Mouse (Mus musculus) midbrain, embryonic 15.5 days (tissue): ENCODE results near the gene Cmtm8. TPM values are rescaled to one million over a fixed set of nuclear protein-coding genes. Genes with fewer than 3 reads are reported as not detected.
A peak's percentile ranks its signal among the peaks of the same experiment; 100 is the strongest.

Experiments used
- ATAC-seq: fragments of 200-750 bp; cut with Nextera tagmentation; replicated peaks from 2 replicates; pipeline ENCODE4 v1.8.0; 2017; ENCODE audit warnings: moderate TSS enrichment
- H3K27ac ChIP-seq: fragments of 300-500 bp; sonication (generic); 2 replicates; pipeline ENCODE4 v1.5.1; 2015; ENCODE audit warnings: mild to moderate bottlenecking, inconsistent platforms
- H3K27me3 ChIP-seq: fragments of 300-500 bp; sonication (generic); replicated peaks from 2 replicates; pipeline ENCODE4 v1.6.1; 2015; ENCODE audit warnings: inconsistent platforms
- H3K36me3 ChIP-seq: fragments of 300-500 bp; sonication (generic); replicated peaks from 2 replicates; pipeline ENCODE4 v1.6.1; 2015; ENCODE audit warnings: inconsistent platforms
- H3K4me1 ChIP-seq: fragments of 300-500 bp; sonication (generic); 2 replicates; pipeline ENCODE4 v1.6.1; 2015; ENCODE audit warnings: inconsistent platforms
- H3K4me2 ChIP-seq: fragments of 300-500 bp; sonication (generic); 2 replicates; pipeline ENCODE4 v1.6.1; 2015; ENCODE audit warnings: inconsistent platforms, mild to moderate bottlenecking, moderate library complexity
- H3K4me3 ChIP-seq: fragments of 300-500 bp; sonication (generic); 2 replicates; pipeline ENCODE4 v1.5.1; 2015; ENCODE audit warnings: mild to moderate bottlenecking, inconsistent platforms
- H3K9ac ChIP-seq: fragments of 300-500 bp; sonication (generic); 2 replicates; pipeline ENCODE4 v1.6.1; 2015; ENCODE audit warnings: mild to moderate bottlenecking, inconsistent platforms
- H3K9me3 ChIP-seq: fragments of 300-500 bp; sonication (generic); 2 replicates; pipeline ENCODE4 v1.6.1; 2016; ENCODE audit warnings: inconsistent platforms
- WGBS: fragments of 180-500 bp; shearing (Covaris S2); methylation state at CpG from one replicate; pipeline ENCODE4 v1.1.7; 2015; ENCODE audit warnings: mixed read lengths; 5-methylcytosine and 5-hydroxymethylcytosine counted together
- polyA plus RNA-seq: library from polyadenylated mRNA; unstranded; fragments of >200 nt; fragmentation: Nextera tagmentation; extraction: Ambion mirVana; gene quantifications from 2 replicates; pipeline ENCODE4 v1.2.1, GENCODE M21; 2015

Gene Cmtm8
- 7.3 and 7.5 TPM in 2 replicates for polyA plus RNA-seq

GRCm38 (mm10) chr9:114844017-114844662 lies at the start of gene Cmtm8:
Cmtm8 (minus strand) TSS chr9:114844156.
- H3K27ac ChIP-seq = no peak within 1 kb of the TSS
- peak within 1 kb of the TSS; percentile 36 for H3K9ac ChIP-seq
- H3K27me3 ChIP-seq = peaks cover 34% of the 10 kb centered on the region
- H3K4me1 ChIP-seq = peaks cover 16% of the 10 kb centered on the region
- H3K36me3 ChIP-seq = no peaks in the 10 kb centered on the region
- no peaks in the 10 kb centered on the region for H3K9me3 ChIP-seq
- peak within 1 kb of the TSS; percentile 60 for H3K4me3 ChIP-seq
- ATAC-seq = peak; percentile 77
- under 1% methylated on average over 42 of the region's 43 CpGs for whole genome bisulfite sequencing
- H3K4me2 ChIP-seq = peak within 1 kb of the TSS; percentile 99

DNA sequence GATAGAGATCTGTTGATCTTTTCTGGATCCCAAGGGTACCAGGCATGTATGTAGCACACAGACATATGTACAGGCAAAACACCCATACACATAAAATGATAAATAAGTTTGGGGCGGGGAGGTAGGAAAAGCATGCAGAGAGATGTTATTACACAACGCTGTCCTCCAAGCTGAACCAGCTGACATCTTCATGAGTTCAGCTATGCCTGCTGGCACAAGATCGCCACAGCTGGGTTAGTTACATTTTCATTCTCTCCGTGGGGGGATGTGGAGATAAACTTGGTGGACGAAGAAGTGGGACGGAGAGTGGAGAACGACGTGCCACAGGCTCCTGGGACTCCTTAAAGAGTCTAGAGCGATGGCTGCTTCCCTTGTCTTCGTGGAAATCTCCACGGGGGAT lies 49.0 kb upstream of the Cmtm8 start:
- Histone ChIP-seq H3K9me3 (no peaks in the 10 kb centered on the region), H3K27ac (no peak overlapping the region), H3K4me3 (no peak overlapping the region), H3K27me3 (no peaks in the 10 kb centered on the region), H3K4me1 (no peaks in the 10 kb centered on the region), H3K9ac (no peak overlapping the region), H3K36me3 (no peaks in the 10 kb centered on the region), H3K4me2 (no peak overlapping the region)
- 90% methylated on average over 11 of the region's 11 CpGs for WGBS
- no peak for ATAC-seq

DNA sequence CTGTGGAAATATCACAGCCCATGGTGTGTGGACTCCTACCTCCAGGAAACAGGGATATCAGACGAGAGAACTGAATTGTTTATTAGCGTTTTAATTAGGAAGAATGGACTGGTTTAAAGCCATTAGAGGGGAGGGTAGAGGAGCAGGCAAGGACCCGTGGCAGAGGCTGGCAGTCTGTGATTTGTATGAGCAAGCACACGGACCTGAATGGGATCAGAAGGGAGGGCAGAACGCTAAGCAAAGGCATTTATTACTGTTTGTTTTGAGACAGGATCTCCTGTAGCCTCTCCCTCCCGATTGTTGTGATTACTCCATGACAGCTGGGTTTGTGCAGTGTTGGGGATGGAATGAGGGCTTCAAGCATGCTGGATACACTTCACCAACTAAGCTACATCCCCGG lies 46.4 kb upstream of the Cmtm8 start:
- no peak overlapping the region for H3K27ac ChIP-seq
- no peak for ATAC-seq
- no peak overlapping the region for H3K9ac ChIP-seq
- no peaks in the 10 kb centered on the region for H3K27me3 ChIP-seq
- no peak overlapping the region for H3K4me3 ChIP-seq
- H3K4me1 ChIP-seq = no peaks in the 10 kb centered on the region
- no peak overlapping the region for H3K4me2 ChIP-seq
- H3K36me3 ChIP-seq = no peaks in the 10 kb centered on the region
- no peaks in the 10 kb centered on the region for H3K9me3 ChIP-seq
- WGBS = 52% methylated on average over 7 of the region's 7 CpGs

DNA sequence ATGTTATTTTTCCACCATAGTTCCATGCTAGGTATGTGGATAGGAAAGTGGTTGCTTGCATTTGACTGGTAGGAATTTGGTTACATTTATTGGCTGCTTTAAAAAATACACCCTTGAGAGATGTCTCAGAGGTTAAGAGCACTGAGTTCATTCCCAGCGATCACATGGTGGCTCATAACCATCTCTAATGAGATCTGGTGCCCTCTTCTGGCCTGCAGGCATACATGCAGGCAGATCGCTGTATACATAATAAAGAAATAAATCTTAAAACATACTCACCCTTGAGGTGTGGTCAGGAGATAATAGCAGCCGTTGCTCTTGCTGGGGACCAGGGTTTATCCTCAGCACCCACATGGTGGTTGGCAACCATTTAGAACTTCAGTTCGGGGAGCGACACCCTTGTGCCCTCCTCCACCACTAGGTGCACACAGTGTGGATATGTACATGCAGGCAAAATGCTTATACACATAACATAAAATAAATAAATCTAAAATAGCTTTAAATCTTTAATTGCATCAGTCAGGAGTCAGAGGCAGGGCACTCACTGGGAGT lies 45.0 kb upstream of the Cmtm8 start:
- ATAC-seq = no peak
- WGBS = 88% methylated on average over 5 of the region's 5 CpGs
- Histone ChIP-seq H3K9me3 (no peaks in the 10 kb centered on the region), H3K36me3 (no peaks in the 10 kb centered on the region), H3K4me1 (no peaks in the 10 kb centered on the region), H3K9ac (no peak overlapping the region), H3K4me3 (no peak overlapping the region), H3K4me2 (no peak overlapping the region), H3K27me3 (no peaks in the 10 kb centered on the region), H3K27ac (no peak overlapping the region)

DNA sequence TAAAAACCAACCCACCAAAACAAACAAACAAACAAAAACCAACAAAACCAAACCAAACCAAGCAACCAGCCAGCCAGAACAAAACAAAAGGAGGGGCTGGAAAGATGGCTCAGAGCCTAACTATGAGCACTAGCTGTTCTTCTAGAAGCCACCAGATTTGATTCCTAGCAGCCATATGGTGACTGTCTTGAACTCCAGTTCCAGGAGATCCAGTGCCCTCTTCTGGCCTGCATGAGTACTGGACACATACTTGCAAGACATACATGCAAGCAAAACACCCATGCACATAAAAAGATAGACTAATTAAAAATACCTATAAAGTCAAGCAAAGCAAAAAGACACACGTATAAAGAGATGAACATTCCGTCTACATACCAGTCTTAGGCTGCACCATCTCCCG lies 43.7 kb upstream of the Cmtm8 start:
- ATAC-seq = no peak
- WGBS = 97% methylated on average over 3 of the region's 3 CpGs
- Histone ChIP-seq H3K36me3 (no peaks in the 10 kb centered on the region), H3K9ac (no peak overlapping the region), H3K27me3 (no peaks in the 10 kb centered on the region), H3K4me3 (no peak overlapping the region), H3K4me1 (no peaks in the 10 kb centered on the region), H3K9me3 (no peaks in the 10 kb centered on the region), H3K27ac (no peak overlapping the region), H3K4me2 (no peak overlapping the region)

GRCm38 (mm10) chr9:114885991-114886662 lies 42.2 kb upstream of the Cmtm8 start:
- H3K4me1 ChIP-seq = no peaks in the 10 kb centered on the region
- no peak overlapping the region for H3K27ac ChIP-seq
- no peak overlapping the region for H3K4me3 ChIP-seq
- 29% methylated on average over 8 of the region's 8 CpGs for WGBS
- no peak overlapping the region for H3K9ac ChIP-seq
- H3K4me2 ChIP-seq = no peak overlapping the region
- no peak for ATAC-seq
- no peaks in the 10 kb centered on the region for H3K27me3 ChIP-seq
- H3K36me3 ChIP-seq = no peaks in the 10 kb centered on the region
- H3K9me3 ChIP-seq = no peaks in the 10 kb centered on the region

DNA sequence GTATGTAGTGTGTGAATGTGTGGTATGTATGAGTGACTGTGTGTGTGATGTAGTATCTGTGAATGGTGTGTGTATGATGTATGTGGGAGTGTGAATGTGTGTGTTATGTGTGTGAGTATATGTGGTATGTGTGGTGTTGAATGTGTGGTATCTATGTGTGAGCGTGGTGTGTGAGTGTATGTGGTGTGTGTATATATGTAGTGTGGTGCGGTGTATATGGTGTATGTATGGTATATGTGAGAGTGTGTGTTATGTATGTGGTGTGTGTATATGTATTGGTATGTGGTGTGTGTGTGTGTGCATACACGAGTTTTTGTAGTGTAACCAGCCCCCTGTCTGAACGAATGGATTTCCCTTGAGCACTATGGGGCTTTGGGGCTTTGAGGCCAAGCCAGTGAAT lies 41.6 kb upstream of the Cmtm8 start:
- Histone ChIP-seq H3K4me3 (no peak overlapping the region), H3K4me1 (no peaks in the 10 kb centered on the region), H3K36me3 (no peaks in the 10 kb centered on the region), H3K9me3 (no peaks in the 10 kb centered on the region), H3K27me3 (no peaks in the 10 kb centered on the region), H3K9ac (no peak overlapping the region), H3K27ac (no peak overlapping the region), H3K4me2 (no peak overlapping the region)
- WGBS = 77% methylated on average over 4 of the region's 4 CpGs
- ATAC-seq = no peak

GRCm38 (mm10) chr9:114881977-114882376 lies 38.0 kb upstream of the Cmtm8 start:
- WGBS = 77% methylated on average over 2 of the region's 2 CpGs
- H3K4me2 ChIP-seq = no peak overlapping the region

GRCm38 (mm10) chr9:114855327-114855726 lies 11.4 kb upstream of the Cmtm8 start:
- H3K36me3 ChIP-seq = no peaks in the 10 kb centered on the region
- 74% methylated on average over 11 of the region's 11 CpGs for whole genome bisulfite sequencing
- no peak overlapping the region for H3K27ac ChIP-seq
- H3K4me2 ChIP-seq = no peak overlapping the region
- no peaks in the 10 kb centered on the region for H3K9me3 ChIP-seq
- H3K4me1 ChIP-seq = no peaks in the 10 kb centered on the region
- ATAC-seq = no peak
- no peak overlapping the region for H3K9ac ChIP-seq
- H3K4me3 ChIP-seq = no peak overlapping the region
- H3K27me3 ChIP-seq = no peaks in the 10 kb centered on the region

More at GRCm38 (mm10) chr9:114881977-114882376, 38.0 kb upstream of the Cmtm8 start:
- no peak overlapping the region for H3K4me3 ChIP-seq
- H3K9me3 ChIP-seq = no peaks in the 10 kb centered on the region
- H3K27ac ChIP-seq = no peak overlapping the region
- H3K4me1 ChIP-seq = no peaks in the 10 kb centered on the region
- H3K27me3 ChIP-seq = no peaks in the 10 kb centered on the region
- ATAC-seq = no peak
- H3K9ac ChIP-seq = no peak overlapping the region
- H3K36me3 ChIP-seq = no peaks in the 10 kb centered on the region

GRCm38 (mm10) chr9:114854686-114855085 lies 10.7 kb upstream of the Cmtm8 start:
- WGBS = 71% methylated on average over 9 of the region's 9 CpGs

DNA sequence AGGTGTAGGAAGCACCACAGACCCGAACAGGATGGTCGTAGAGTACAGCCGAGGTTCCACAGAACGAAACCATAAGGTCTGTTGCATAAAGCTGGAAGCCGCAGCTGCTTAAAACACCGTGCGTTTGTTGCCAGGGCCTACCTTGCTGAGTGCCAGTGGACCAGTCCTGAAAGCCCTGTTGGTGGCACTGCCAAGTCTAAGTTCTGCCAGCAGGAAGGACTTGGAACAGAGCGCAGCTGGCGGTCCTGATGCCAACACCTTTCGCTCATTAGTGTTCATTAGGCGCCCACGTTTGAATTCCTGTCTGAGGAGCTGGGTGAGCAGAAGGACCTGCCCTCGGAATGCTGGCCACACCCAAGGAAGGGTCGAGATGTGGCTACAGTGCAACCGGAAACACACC lies 9.4 kb upstream of the Cmtm8 start:
- no peaks in the 10 kb centered on the region for H3K9me3 ChIP-seq
- H3K27ac ChIP-seq = no peak overlapping the region
- no peaks in the 10 kb centered on the region for H3K27me3 ChIP-seq
- H3K4me3 ChIP-seq = no peak overlapping the region
- WGBS = 86% methylated on average over 15 of the region's 15 CpGs
- H3K4me2 ChIP-seq = no peak overlapping the region
- no peaks in the 10 kb centered on the region for H3K36me3 ChIP-seq
- no peak for ATAC-seq
- no peak overlapping the region for H3K9ac ChIP-seq
- H3K4me1 ChIP-seq = no peaks in the 10 kb centered on the region

More at GRCm38 (mm10) chr9:114854686-114855085, 10.7 kb upstream of the Cmtm8 start:
- no peak overlapping the region for H3K27ac ChIP-seq
- no peaks in the 10 kb centered on the region for H3K4me1 ChIP-seq
- no peak for ATAC-seq
- H3K4me3 ChIP-seq = no peak overlapping the region
- no peaks in the 10 kb centered on the region for H3K9me3 ChIP-seq
- no peak overlapping the region for H3K9ac ChIP-seq
- H3K36me3 ChIP-seq = no peaks in the 10 kb centered on the region
- H3K4me2 ChIP-seq = no peak overlapping the region
- H3K27me3 ChIP-seq = no peaks in the 10 kb centered on the region

DNA sequence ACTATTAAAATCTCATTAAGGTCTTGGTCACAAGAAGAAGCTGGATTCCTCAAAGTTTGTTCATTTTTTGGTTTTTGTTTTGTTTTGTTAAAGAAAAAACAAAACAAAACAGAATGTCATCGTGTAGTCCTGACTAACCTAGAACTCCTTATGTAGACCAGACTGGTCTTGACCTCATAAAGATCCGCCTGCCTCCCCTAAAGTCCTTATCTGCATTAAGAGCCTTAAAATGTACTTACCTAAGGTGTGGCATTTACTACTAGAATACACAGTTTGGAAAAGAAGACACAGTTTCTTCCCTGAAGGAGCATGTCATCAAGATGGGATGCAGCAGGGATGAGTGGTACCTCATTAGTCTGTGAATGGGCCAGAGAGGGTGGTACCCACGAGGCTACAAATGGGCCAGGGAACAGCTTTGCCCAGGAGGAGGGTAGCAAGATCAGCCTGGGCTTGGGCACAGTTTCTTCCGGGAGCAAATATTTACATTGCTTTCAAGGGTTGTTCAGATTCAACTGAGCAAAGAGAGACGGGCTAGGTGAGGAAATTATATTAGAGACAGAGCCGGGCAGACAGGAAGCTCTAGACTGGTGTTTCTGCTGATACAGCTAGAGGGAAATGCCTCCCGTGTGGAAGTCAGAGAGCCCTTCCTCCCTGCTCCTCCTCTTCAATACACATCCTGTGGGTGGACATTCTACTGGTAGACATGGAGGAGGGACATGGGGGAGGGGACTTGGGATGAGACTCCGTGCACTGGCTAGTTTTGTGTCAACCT lies 7.6 kb upstream of the Cmtm8 start:
- H3K27ac ChIP-seq = no peak overlapping the region
- ATAC-seq = no peak
- no peaks in the 10 kb centered on the region for H3K9me3 ChIP-seq
- H3K4me1 ChIP-seq = no peaks in the 10 kb centered on the region
- H3K27me3 ChIP-seq = no peaks in the 10 kb centered on the region
- H3K4me3 ChIP-seq = no peak overlapping the region
- no peak overlapping the region for H3K4me2 ChIP-seq
- WGBS = 78% methylated on average over 8 of the region's 8 CpGs
- H3K36me3 ChIP-seq = no peaks in the 10 kb centered on the region
- H3K9ac ChIP-seq = no peak overlapping the region
